Mouse (Mus musculus) embryonic stem cell, embryonic (primary cell): ENCODE results near the gene Rab4a.

Source experiments
- CTCF ChIA-PET, 4 experiments: fragments of 300-600 bp in 2 of 4; fragments of 350-600 bp in 2 of 4; sonication (Branson Sonifier 250); formaldehyde crosslinking; loops; one replicate each; lab custom pipeline; 2022; ENCODE audit warnings: inconsistent platforms in 2 of 4; lab: Charles Lee
- POLR2A ChIA-PET, 4 experiments: fragments of 300-600 bp in 2 of 4; fragments of 350-600 bp in 2 of 4; sonication (Branson Sonifier 250); formaldehyde crosslinking; loops; one replicate each; lab custom pipeline; 2022; ENCODE audit warnings: antibody characterized with exemption in 4 of 4, inconsistent platforms in 1 of 4; lab: Charles Lee

Gene Rab4a

GRCm38 (mm10) chr8:123805718-123806373, at the start of gene Rab4a:
Gene Rab4a (plus strand): TSS chr8:123805985.
- ChIA-PET CTCF (interaction anchor here in 1 of 4 experiments (0.8 kb wide), 1 partner anchor 12 kb away, joined by 3 read pairs; no protein-coding TSS in a partner anchor), POLR2A (interaction anchor here in 2 of 4 experiments (0.9 to 1.9 kb wide), 4 partner anchors 9 to 53 kb away, joined by 3 to 4 read pairs (median 4); no protein-coding TSS in a partner anchor)

- POLR2A ChIA-PET = interaction anchor here in 2 of 4 experiments (0.7 to 4.1 kb wide), 3 partner anchors 20 to 711 kb away, joined by 3 to 23 read pairs (median 4); no protein-coding TSS in a partner anchor
- CTCF ChIA-PET = interaction anchor here in 2 of 4 experiments (0.8 to 1.6 kb wide), 3 partner anchors 8 to 1130 kb away, joined by 3 to 4 read pairs (median 3); no protein-coding TSS in a partner anchor
These were observed 48.9 kb upstream of the Rab4a start for GRCm38 (mm10) chr8:123756901-123757300.

GRCm38 (mm10) chr8:123758935-123759334, 46.9 kb upstream of the Rab4a start:
- POLR2A ChIA-PET = interaction anchor here in 3 of 4 experiments (1.0 to 3.6 kb wide), 13 partner anchors 10 to 385 kb away, joined by 3 to 18 read pairs (median 5); partner anchors contain the start of genes Rhou (in 1 of the 3) and Tcf25 (in 1 of the 3)

GRCm38 (mm10) chr8:123759933-123760332, 45.9 kb upstream of the Rab4a start:
- CTCF ChIA-PET = interaction anchor here in 3 of 4 experiments (0.6 to 2.6 kb wide), 10 partner anchors 9 to 165 kb away, joined by 3 to 15 read pairs (median 4); partner anchors contain the start of gene Rhou (in 1 of the 3)
- POLR2A ChIA-PET = interaction anchor here in 3 of 4 experiments (0.6 to 3.6 kb wide), 32 partner anchors 9 to 920 kb away, joined by 3 to 18 read pairs (median 4); partner anchors contain the start of genes Rhou (in 1 of the 3) and Tcf25 (in 1 of the 3)

More at GRCm38 (mm10) chr8:123758935-123759334, 46.9 kb upstream of the Rab4a start:
- CTCF ChIA-PET = interaction anchor here (0.6 to 2.2 kb wide), 6 partner anchors 10 to 553 kb away, joined by 4 to 12 read pairs (median 4); no protein-coding TSS in a partner anchor

DNA sequence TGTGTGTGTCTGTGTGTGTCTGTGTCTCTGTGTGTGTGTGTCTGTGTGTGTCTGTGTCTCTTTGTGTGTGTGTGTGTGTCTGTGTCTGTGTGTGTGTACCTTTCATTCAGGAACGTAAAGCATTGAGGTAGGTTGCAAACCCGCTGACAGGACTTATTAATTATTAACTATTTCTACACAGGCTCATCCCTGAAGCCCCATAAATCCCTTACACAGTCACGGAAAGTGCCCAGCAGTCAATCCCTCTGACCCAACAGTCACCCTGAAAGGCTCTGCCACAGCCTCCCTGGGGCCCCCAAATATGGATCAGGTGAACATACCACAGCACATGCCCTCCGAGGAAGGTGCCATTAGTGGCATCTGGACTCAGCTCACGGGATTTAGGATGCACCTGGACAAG, 45.2 kb upstream of the Rab4a start:
- ChIA-PET CTCF (interaction anchor here in 3 of 4 experiments (1.1 to 2.6 kb wide), 9 partner anchors 8 to 164 kb away, joined by 4 to 15 read pairs (median 5); partner anchors contain the start of gene Rhou (in 1 of the 3)), POLR2A (interaction anchor here in 3 of 4 experiments (0.6 to 3.6 kb wide), 23 partner anchors 8 to 437 kb away, joined by 3 to 18 read pairs (median 4); partner anchors contain the start of gene Rhou (in 1 of the 3))

DNA sequence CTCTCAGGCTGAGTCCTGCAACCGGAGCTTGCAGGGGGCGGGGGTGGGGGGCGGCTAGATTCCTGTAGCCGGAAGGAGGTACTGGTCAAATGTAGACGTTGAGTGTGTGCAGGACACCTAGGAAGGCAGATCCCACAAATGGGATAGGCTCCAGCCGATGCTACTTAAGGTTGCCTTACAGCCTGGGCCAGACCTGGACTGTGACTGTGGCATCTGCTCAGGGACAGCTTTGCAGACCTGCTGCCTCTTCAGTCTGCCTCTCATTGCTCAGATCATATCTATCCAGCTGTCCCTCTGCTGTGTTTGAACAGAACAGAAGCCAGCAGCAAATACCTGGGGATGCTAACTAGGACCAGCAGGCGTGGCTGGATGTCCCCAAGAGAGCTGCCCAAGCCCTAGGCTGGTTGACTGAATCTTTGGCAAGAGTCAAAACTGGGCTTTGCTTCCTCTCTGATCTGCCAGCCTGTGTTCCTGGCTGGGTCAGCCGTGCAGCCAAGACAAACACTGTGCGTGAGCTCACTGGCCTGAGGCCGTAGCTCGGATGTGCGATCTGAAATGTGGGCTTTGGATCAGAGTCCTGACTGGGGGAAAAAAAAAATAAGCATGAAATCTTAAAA, 44.4 kb upstream of the Rab4a start:
- ChIA-PET POLR2A (interaction anchor here in 3 of 4 experiments (0.5 to 3.6 kb wide), 19 partner anchors 12 to 642 kb away, joined by 3 to 18 read pairs (median 3); partner anchors contain the start of gene Ccsap (in 1 of the 3)), CTCF (interaction anchor here (0.6 to 3.1 kb wide), 12 partner anchors 23 to 1502 kb away, joined by 3 to 14 read pairs (median 5); partner anchors contain the start of gene Rhou (in 1 of the 4))

DNA sequence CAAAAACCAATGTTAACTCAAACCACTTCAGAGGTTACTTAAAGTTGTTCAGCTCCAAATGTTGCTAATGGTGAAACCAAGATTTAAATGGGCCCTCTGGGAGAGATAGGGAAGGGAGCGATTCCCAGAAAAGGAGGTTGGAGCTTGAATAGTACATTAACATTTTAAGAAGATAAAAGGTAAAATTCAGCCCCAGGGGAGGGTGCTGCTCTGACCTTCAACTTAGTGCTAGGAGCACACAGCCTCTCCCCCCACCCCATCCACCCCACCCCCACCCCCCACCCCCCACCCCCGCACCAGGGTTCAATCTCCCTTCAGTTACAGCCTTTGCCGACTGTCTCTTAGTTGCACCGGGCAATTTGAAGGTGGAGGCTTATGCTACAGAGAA, 43.9 kb upstream of the Rab4a start:
- ChIA-PET CTCF (interaction anchor here (0.6 to 3.1 kb wide), 13 partner anchors 22 to 1502 kb away, joined by 3 to 14 read pairs (median 5); partner anchors contain the start of gene Rhou (in 1 of the 4)), POLR2A (interaction anchor here in 3 of 4 experiments (0.8 to 3.6 kb wide), 19 partner anchors 8 to 642 kb away, joined by 3 to 18 read pairs (median 3); partner anchors contain the start of gene Ccsap (in 1 of the 3))

DNA sequence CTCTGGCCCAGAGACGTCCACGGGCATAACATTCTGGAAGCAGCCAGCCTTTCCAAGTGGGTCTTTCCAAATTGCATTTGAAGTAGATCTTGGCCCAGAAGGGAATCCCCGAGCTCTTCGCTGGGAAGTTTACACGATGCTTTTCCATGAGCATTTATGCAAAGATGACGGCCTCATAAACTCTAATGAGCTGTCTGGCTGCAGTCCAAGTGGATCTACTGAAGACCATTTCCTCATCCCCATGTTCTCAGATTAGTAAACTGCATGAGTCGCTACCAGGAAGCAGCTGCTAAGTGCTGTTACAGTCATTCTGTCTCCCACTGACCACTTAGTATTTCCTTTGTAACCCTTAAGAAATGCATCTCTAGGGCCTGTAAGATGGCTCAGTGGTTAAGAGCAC, 42.4 kb upstream of the Rab4a start:
- ChIA-PET POLR2A (interaction anchor here in 3 of 4 experiments (1.1 to 2.4 kb wide), 5 partner anchors 9 to 41 kb away, joined by 3 to 10 read pairs (median 5); no protein-coding TSS in a partner anchor), CTCF (interaction anchor here in 3 of 4 experiments (0.6 to 3.1 kb wide), 8 partner anchors 9 to 119 kb away, joined by 3 to 11 read pairs (median 3); partner anchors contain the start of gene Rhou (in 1 of the 3))

DNA sequence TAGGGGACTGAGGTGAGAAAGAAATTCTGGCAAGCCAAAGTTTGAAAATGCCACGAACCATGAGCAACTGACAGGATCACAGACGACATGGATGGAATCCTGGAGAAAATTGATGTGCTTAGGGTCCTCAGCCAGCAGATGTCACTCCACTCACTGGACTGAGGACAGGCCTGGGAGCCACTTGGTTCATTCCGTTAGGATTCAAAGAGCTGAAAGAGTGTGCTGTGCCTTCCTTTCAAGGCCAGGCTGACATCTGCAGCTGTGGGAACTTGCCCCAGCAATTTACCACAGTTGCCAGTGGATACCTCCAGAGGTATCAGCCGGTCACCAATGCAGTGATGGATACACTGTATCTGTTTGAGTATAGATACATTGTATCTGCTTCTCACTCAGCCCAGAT, 41.1 kb upstream of the Rab4a start:
- POLR2A ChIA-PET = interaction anchor here in 1 of 4 experiments (1.2 to 1.4 kb wide), 2 partner anchors 11 to 45 kb away, joined by 3 read pairs; no protein-coding TSS in a partner anchor
- CTCF ChIA-PET = interaction anchor here in 3 of 4 experiments (0.5 to 3.4 kb wide), 20 partner anchors 8 to 136 kb away, joined by 3 to 17 read pairs (median 4); partner anchors contain the start of gene Rhou (in 2 of the 3)

GRCm38 (mm10) chr8:123766516-123766915, 39.3 kb upstream of the Rab4a start:
- ChIA-PET CTCF (interaction anchor here in 3 of 4 experiments (0.6 to 3.4 kb wide), 10 partner anchors 9 to 183 kb away, joined by 3 to 11 read pairs (median 4); partner anchors contain the start of gene Nup133 (in 1 of the 3)), POLR2A (interaction anchor here in 3 of 4 experiments (0.7 to 1.4 kb wide), 7 partner anchors 11 to 109 kb away, joined by 3 to 6 read pairs (median 3); no protein-coding TSS in a partner anchor)

DNA sequence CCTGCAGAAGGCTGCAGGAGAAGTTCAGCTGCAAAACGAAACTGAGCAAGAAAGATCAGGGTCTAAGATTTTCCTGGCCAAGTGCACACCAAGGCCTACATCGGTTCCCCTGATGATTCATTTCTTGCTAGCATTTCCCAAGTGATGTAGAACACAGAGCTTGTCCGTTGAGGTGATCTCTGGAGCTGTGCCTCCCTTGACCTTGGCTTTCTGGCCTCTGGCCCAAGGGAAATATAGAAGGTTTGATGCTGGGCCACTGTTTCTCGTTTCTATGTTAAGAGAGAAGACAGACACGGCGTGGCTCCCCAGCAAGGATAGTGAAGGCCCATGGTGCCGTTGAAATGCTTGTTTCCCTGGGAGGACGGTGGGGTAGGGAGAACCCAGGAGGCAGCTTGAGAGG, 37.9 kb upstream of the Rab4a start:
- ChIA-PET CTCF (interaction anchor here (0.8 to 3.0 kb wide), 11 partner anchors 16 to 140 kb away, joined by 3 to 27 read pairs (median 12); partner anchors contain the start of gene Rhou (in 3 of the 4)), POLR2A (interaction anchor here in 2 of 4 experiments (1.0 to 2.4 kb wide), 4 partner anchors 8 to 114 kb away, joined by 3 to 8 read pairs (median 5); partner anchors contain the start of gene Rhou (in 1 of the 2))

GRCm38 (mm10) chr8:123768492-123769356, 37.1 kb upstream of the Rab4a start:
- POLR2A ChIA-PET = interaction anchor here in 3 of 4 experiments (0.7 to 2.4 kb wide), 12 partner anchors 9 to 115 kb away, joined by 3 to 8 read pairs (median 4); partner anchors contain the start of gene Rhou (in 1 of the 3)
- CTCF ChIA-PET = interaction anchor here (0.6 to 3.0 kb wide), 56 partner anchors 9 to 420 kb away, joined by 3 to 27 read pairs (median 5); partner anchors contain the start of genes Rhou (in 3 of the 4) and Mc1r (in 1 of the 4)

- CTCF ChIA-PET = interaction anchor here (0.6 to 3.4 kb wide), 15 partner anchors 9 to 218 kb away, joined by 3 to 15 read pairs (median 5); partner anchors contain the start of gene Rhou (in 1 of the 4)
- POLR2A ChIA-PET = interaction anchor here (0.5 to 2.6 kb wide), 7 partner anchors 9 to 119 kb away, joined by 3 to 10 read pairs (median 4); partner anchors contain the start of gene Rhou (in 1 of the 4)
These were observed 32.3 kb upstream of the Rab4a start for GRCm38 (mm10) chr8:123773468-123773867.

DNA sequence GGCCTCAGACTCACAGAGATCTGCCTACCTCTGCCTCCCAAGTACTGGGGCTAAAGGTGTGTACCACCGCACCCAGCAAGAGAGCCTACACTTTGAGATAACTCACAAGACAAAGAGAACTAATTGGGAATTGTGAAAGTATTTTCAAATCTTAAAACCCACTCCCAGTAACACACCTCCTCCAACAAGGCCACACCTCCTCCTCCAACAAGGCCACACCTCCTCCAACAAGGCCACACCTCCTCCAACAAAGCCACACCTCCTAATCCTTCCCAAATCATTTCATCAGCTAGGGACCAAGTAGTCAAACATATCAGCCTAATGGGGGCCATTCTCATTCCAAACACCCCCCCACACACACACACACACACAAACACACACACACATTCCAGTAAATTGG, 31.3 kb upstream of the Rab4a start:
- CTCF ChIA-PET = interaction anchor here in 3 of 4 experiments (0.7 to 4.2 kb wide), 8 partner anchors 9 to 130 kb away, joined by 3 to 19 read pairs (median 10); no protein-coding TSS in a partner anchor
- POLR2A ChIA-PET = interaction anchor here in 3 of 4 experiments (0.6 to 1.2 kb wide), 4 partner anchors 9 to 77 kb away, joined by 3 to 6 read pairs (median 4); no protein-coding TSS in a partner anchor

DNA sequence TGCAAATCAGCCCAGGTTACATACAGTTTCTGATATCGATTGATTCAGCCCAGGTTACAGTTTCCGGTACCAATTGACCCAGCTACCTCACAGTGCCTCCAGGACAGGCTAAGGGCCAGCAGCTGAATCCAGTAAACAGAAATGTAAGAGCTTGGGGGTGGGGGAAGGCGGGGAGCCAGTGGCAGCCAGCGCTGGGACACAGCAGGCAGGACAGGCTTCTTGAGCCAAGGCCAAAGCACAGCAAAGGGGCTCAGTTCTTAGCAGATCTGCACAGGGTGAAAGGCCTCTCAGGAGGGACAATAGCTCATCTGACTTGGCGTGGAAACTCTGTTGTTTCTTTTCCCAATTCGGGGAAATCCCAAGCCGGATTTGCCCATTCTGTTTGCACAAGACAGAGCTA, 28.5 kb upstream of the Rab4a start:
- POLR2A ChIA-PET = interaction anchor here (0.7 to 1.4 kb wide), 11 partner anchors 8 to 308 kb away, joined by 3 to 7 read pairs (median 3); no protein-coding TSS in a partner anchor
- CTCF ChIA-PET = interaction anchor here (0.5 to 4.2 kb wide), 14 partner anchors 8 to 384 kb away, joined by 3 to 19 read pairs (median 5); partner anchors contain the start of gene Rhou (in 2 of the 4)
